Mouse (Mus musculus): Measurements from ENCODE around the gene Cdc42ep4.

- no peak for TF ChIP-seq CTCF (IDR thresholded peaks at IDR 0.05; ENCODE audit: extremely low read depth, insufficient read depth, insufficient read length, insufficient replicate concordance)
- TF ChIP-seq POLR2A (IDR thresholded peaks at IDR 0.05; ENCODE audit: low read depth, low read length) = no peak
Measured at GRCm38 (mm10) chr11:113733631-113734364, 17.9 kb downstream of the Cdc42ep4 start.

Data from spleen, adult 2 months (tissue).